Mouse (Mus musculus) kidney, postnatal 0 days (tissue): Measurements from ENCODE around the gene Ryr1. TPM values are rescaled to one million over a fixed set of nuclear protein-coding genes. Genes with fewer than 3 reads are reported as not detected.

Source experiments
- ATAC-seq: fragments of 200-750 bp; cut with Nextera tagmentation; replicated peaks from 2 replicates; pipeline ENCODE4 v1.8.0; 2017; ENCODE audit warnings: low read depth, moderate number of reproducible peaks, moderate TSS enrichment, moderate library complexity; ENCODE audit not compliant: low FRiP score
- DNase-seq: peaks from one replicate; pipeline ENCODE4 v3.0.0-alpha.2; 2016; ENCODE audit warnings: low spot score
- H3K27ac ChIP-seq: fragments of 300-500 bp; sonication (generic); 2 replicates; pipeline ENCODE4 v1.5.1; 2014; ENCODE audit warnings: mild to moderate bottlenecking
- H3K27me3 ChIP-seq: fragments of 300-500 bp; sonication (generic); 2 replicates; pipeline ENCODE4 v1.6.1; 2014; ENCODE audit warnings: low read length, mixed read lengths; ENCODE audit not compliant: insufficient read depth
- H3K36me3 ChIP-seq: fragments of 300-500 bp; sonication (generic); 2 replicates; pipeline ENCODE4 v1.6.1; 2014; ENCODE audit warnings: low read length, mixed read lengths; ENCODE audit not compliant: insufficient read depth
- H3K4me1 ChIP-seq: fragments of 300-500 bp; sonication (generic); replicated peaks from 2 replicates; pipeline ENCODE4 v1.6.1; 2014; ENCODE audit warnings: antibody characterized with exemption, low read length, mixed read lengths; ENCODE audit not compliant: insufficient read depth
- H3K4me2 ChIP-seq: fragments of 300-500 bp; sonication (generic); 2 replicates; pipeline ENCODE4 v1.6.1; 2014; ENCODE audit warnings: mild to moderate bottlenecking, low read length, moderate library complexity, mixed read lengths
- H3K4me3 ChIP-seq: fragments of 300-500 bp; sonication (generic); replicated peaks from 2 replicates; pipeline ENCODE4 v1.5.1; 2014; ENCODE audit warnings: low read depth, low read length
- H3K9ac ChIP-seq: fragments of 300-500 bp; sonication (generic); 2 replicates; pipeline ENCODE4 v1.6.1; 2014; ENCODE audit warnings: low read depth, low read length
- H3K9me3 ChIP-seq: fragments of 300-500 bp; sonication (generic); replicated peaks from 2 replicates; pipeline ENCODE4 v1.6.1; 2016; ENCODE audit warnings: low read length, inconsistent platforms, mixed read lengths
- CTCF ChIP-seq: IDR thresholded peaks from 2 replicates; pipeline ENCODE4 v1.5.1; 2016; ENCODE audit warnings: antibody characterized with exemption, low read depth, mild to moderate bottlenecking, moderate library complexity
- WGBS: fragments of 180-500 bp; shearing (Covaris S2); extraction: QIAGEN DNeasy Blood & Tissue Kit; methylation state at CpG from one replicate; pipeline ENCODE4 v1.1.7; 2014; 5-methylcytosine and 5-hydroxymethylcytosine counted together
- polyA plus RNA-seq: library from polyadenylated mRNA; unstranded; fragments of >200 nt; fragmentation: Nextera tagmentation; extraction: Ambion mirVana; gene quantifications from 2 replicates; pipeline ENCODE4 v1.2.1, GENCODE M21; 2015

The Ryr1 gene
- polyA plus RNA-seq, 1 experiment from 2014 or later, result 0.17 TPM

DNA sequence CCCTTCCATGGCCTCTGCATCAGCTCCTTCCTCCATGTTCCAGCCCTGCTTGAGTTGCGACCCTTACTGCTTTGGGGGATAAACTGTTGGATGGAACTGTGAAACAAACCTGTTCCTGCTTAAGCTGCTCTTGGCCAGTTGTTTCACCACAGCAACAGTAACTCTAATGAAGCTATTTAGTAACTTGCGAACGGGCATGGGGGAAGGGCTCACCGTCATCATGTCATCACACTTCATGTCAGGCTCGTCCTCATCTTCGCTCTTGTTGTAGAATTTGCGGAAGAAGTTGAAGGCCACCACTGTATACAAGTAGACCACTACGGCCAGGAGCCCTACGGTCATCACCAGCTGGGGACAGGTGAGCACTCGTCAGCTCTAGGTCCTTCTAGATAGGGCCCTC is 116.8 kb downstream of the Ryr1 start:
- 97% methylated on average over 10 of the region's 10 CpGs for WGBS
- no peak for DNase-seq
- Histone ChIP-seq H3K27ac (no peak overlapping the region), H3K9me3 (no peaks in the 10 kb centered on the region), H3K4me1 (no peaks in the 10 kb centered on the region), H3K4me2 (no peak overlapping the region), H3K9ac (no peak overlapping the region), H3K27me3 (no peaks in the 10 kb centered on the region), H3K4me3 (no peak overlapping the region), H3K36me3 (no peaks in the 10 kb centered on the region)
- no peak for ATAC-seq
- TF ChIP-seq CTCF, result no peak

- DNase-seq, result no peak
- 75% methylated on average over 9 of the region's 9 CpGs for WGBS
Observed at GRCm38 (mm10) chr7:29007224-29008101, 117.5 kb downstream of the Ryr1 start.

DNA sequence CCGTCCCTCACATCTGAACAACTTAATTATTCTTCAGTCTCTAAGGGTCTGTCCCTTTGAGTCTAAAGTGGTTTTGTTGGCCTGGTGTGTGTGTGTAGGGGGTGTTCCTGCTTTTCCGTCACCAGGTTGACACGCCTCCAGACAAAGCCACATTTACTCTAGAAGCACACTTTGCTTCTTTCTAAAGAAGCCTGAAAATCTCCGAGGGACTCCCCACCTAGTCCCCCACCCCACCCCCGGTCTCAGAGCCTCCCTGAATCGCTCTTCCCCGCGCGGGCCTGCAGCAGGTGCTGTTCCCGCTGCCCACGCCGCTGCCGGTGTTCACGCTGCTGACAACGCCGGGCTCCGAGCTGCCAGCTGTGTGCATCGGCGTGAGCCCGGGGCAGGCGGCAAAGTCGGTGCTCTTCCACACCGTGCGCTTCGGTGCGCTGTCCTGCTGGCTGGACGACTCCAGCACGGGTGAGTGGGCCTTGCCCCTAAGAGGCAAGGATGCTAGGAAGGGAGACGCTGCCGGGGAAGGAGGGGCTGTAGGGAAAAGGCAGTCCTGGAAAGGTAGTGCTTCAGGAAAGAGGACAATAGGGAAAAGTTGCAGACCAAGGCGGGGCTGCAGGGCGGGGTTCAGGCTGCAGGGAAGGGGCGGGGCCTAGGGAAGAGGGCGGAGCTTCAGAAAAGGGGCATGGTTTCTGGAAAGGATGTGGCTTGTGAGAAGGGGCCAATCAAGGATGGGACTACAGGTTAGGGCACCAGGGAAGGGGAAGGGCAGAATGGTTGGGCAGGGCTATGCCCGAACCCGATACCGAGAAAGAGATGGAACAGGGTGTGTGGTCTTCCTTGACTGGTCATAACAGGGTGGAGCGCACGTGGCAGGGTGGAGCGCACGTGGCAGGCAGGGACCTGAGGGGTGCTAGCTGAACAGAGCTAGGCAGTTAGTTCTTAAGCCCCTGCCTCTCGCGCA is 124.1 kb downstream of the Ryr1 start:
- no peaks in the 10 kb centered on the region for H3K36me3 ChIP-seq
- WGBS, result 4% methylated on average over 43 of the region's 43 CpGs
- peak; percentile 86 for ATAC-seq
- DNase-seq, result peak; percentile 87
- H3K9ac ChIP-seq, result peak overlapping the region; percentile 61
- H3K27ac ChIP-seq, result no peak overlapping the region
- H3K27me3 ChIP-seq, result no peaks in the 10 kb centered on the region
- H3K9me3 ChIP-seq, result no peaks in the 10 kb centered on the region
- peak overlapping the region; percentile 29 for H3K4me3 ChIP-seq
- TF ChIP-seq CTCF, result no peak
- H3K4me1 ChIP-seq, result peaks cover 5% of the 10 kb centered on the region; the same call in 1 of the 2 replicates
- H3K4me2 ChIP-seq, result peak overlapping the region; percentile 85

More at GRCm38 (mm10) chr7:29007224-29008101, 117.5 kb downstream of the Ryr1 start:
- Histone ChIP-seq H3K4me3 (no peak overlapping the region), H3K36me3 (no peaks in the 10 kb centered on the region), H3K4me1 (no peaks in the 10 kb centered on the region), H3K9me3 (no peaks in the 10 kb centered on the region), H3K27ac (no peak overlapping the region), H3K9ac (no peak overlapping the region), H3K27me3 (no peaks in the 10 kb centered on the region), H3K4me2 (no peak overlapping the region)
- ATAC-seq, result no peak
- no peak for TF ChIP-seq CTCF

- H3K36me3 ChIP-seq, result no peaks in the 10 kb centered on the region
- H3K27me3 ChIP-seq, result no peaks in the 10 kb centered on the region
- no peak for TF ChIP-seq CTCF
- 79% methylated on average over 3 of the region's 3 CpGs for WGBS
- no peak overlapping the region for H3K4me3 ChIP-seq
- H3K4me1 ChIP-seq, result no peaks in the 10 kb centered on the region
- no peak overlapping the region for H3K9ac ChIP-seq
- DNase-seq (no peak), ATAC-seq (no peak)
- H3K27ac ChIP-seq, result no peak overlapping the region
- H3K9me3 ChIP-seq, result no peaks in the 10 kb centered on the region
- H3K4me2 ChIP-seq, result no peak overlapping the region
Observed at GRCm38 (mm10) chr7:28993402-28993801, 131.6 kb downstream of the Ryr1 start.

GRCm38 (mm10) chr7:28992997-28993396 is 132.0 kb downstream of the Ryr1 start:
- Histone ChIP-seq H3K4me2 (no peak overlapping the region), H3K9me3 (no peaks in the 10 kb centered on the region), H3K36me3 (no peaks in the 10 kb centered on the region), H3K27ac (no peak overlapping the region), H3K27me3 (no peaks in the 10 kb centered on the region), H3K4me3 (no peak overlapping the region), H3K4me1 (no peaks in the 10 kb centered on the region), H3K9ac (no peak overlapping the region)
- WGBS, result 85% methylated on average over 3 of the region's 3 CpGs
- ATAC-seq (no peak), DNase-seq (no peak)
- TF ChIP-seq CTCF, result no peak

DNA sequence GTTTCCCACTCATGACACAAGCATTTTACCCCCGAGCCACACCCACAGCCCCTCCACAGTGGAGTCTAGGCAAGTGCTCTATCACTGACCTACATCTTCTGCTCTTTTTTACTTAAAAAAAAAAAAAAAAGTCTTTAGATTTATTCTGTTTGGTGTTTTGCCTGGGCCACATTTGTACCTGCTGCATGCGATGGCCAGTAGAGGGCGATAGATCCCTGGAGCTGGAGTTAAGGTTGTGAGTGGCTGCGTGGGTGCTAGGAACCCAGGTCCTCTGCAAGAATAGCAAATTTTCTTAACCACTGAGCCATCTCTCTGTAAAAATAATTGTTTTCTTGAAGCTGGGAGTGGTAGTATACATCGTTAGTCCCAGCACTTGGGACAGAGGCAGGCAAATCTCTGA is 133.4 kb downstream of the Ryr1 start:
- Histone ChIP-seq H3K27me3 (no peaks in the 10 kb centered on the region), H3K9ac (no peak overlapping the region), H3K4me2 (no peak overlapping the region), H3K36me3 (no peaks in the 10 kb centered on the region), H3K4me3 (no peak overlapping the region), H3K9me3 (no peaks in the 10 kb centered on the region), H3K4me1 (no peaks in the 10 kb centered on the region), H3K27ac (no peak overlapping the region)
- ATAC-seq, result no peak
- 76% methylated on average over 5 of the region's 5 CpGs for WGBS
- no peak for DNase-seq
- peak; percentile 53 for TF ChIP-seq CTCF
